Comparison of ENCODE assay signal across 23 mouse cellular contexts in genomic region chr3:129657775-129658174, GRCm38 (mm10).
"Had no signal": no experiment of that assay in that cellular context is flagged by ENCODE, and none has a peak within 500 bp of the region (broad histone marks: within the 10 kb centered on the region; RNA-seq: fewer than 3 reads in every experiment).

No protein-coding gene starts in this region.

- H3K4me1 ChIP-seq: heart, embryonic 10.5 days; heart, embryonic 12.5 days; hindbrain, embryonic 13.5 days; hindbrain, embryonic 15.5 days; limb, embryonic 10.5 days; limb, embryonic 12.5 days; liver, embryonic 13.5 days had no signal

- H3K27ac ChIP-seq: gastrocnemius, adult 2 months; heart, embryonic 10.5 days; hindbrain, embryonic 13.5 days; hindbrain, embryonic 15.5 days; hindbrain, postnatal 0 days; layer of hippocampus, adult 2 months; left cerebral cortex, adult 2 months; limb, embryonic 10.5 days; limb, embryonic 12.5 days; liver, embryonic 13.5 days had no signal

- H3K9me3 ChIP-seq: heart, embryonic 10.5 days; hindbrain, embryonic 13.5 days; hindbrain, embryonic 15.5 days; limb, embryonic 10.5 days; limb, embryonic 12.5 days; liver, embryonic 13.5 days had no signal

- H3K4me3 ChIP-seq: gastrocnemius, adult 2 months; heart, embryonic 10.5 days; heart, embryonic 12.5 days; hindbrain, embryonic 13.5 days; hindbrain, embryonic 15.5 days; layer of hippocampus, adult 2 months; left cerebral cortex, adult 2 months; limb, embryonic 10.5 days; limb, embryonic 12.5 days; liver, embryonic 13.5 days had no signal

- ATAC-seq: hindbrain, postnatal 0 days; intestine, postnatal 0 days had no signal

- H3K4me2 ChIP-seq: heart, embryonic 12.5 days; hindbrain, embryonic 13.5 days; hindbrain, embryonic 15.5 days; limb, embryonic 12.5 days; liver, embryonic 11.5 days; liver, embryonic 13.5 days had no signal

- H3K27me3 ChIP-seq: heart, embryonic 12.5 days; hindbrain, embryonic 13.5 days; hindbrain, embryonic 15.5 days; limb, embryonic 12.5 days; liver, embryonic 13.5 days had no signal

- H3K36me3 ChIP-seq: heart, embryonic 10.5 days; heart, embryonic 12.5 days; hindbrain, embryonic 13.5 days; hindbrain, embryonic 15.5 days; limb, embryonic 10.5 days; limb, embryonic 12.5 days; liver, embryonic 13.5 days had no signal

- H3K9ac ChIP-seq: heart, embryonic 12.5 days; hindbrain, embryonic 13.5 days; hindbrain, embryonic 15.5 days; limb, embryonic 12.5 days; liver, embryonic 13.5 days had no signal

- DNase-seq: gastrocnemius, adult 2 months; gastrocnemius, postnatal 10 days; gastrocnemius, postnatal 25 days; heart, adult 18-20 months; heart, postnatal 10 days; kidney, adult 18-20 months; kidney, adult 8-10 months; kidney, postnatal 10 days; kidney, postnatal 25 days; kidney, postnatal 4 days; liver; liver, embryonic 13.5 days had no signal
